Mouse (Mus musculus): ENCODE data around the gene Ugt1a6a. TPM values are rescaled to one million over a fixed set of nuclear protein-coding genes. Genes with fewer than 3 reads are reported as not detected.
"Not testable (repeated sequence)": the region's sequence is repeated elsewhere in the genome, so short reads cannot be mapped to it uniquely, and the experiment has no call there.

The Ugt1a6a gene
- polyA plus RNA-seq, 1 experiment from 2014 or later, result 1.9 TPM

GRCm38 (mm10) chr1:88145278-88145677 lies 10.7 kb downstream of the Ugt1a6a start:
- not testable (repeated sequence) for H3K4me2 ChIP-seq (replicated peaks; ENCODE audit: low read depth, low read length); H3K9me3 ChIP-seq (ENCODE audit: control insufficient read depth, low read length); H3K27me3 ChIP-seq (ENCODE audit: control insufficient read depth, insufficient read depth, low read length); H3K27ac ChIP-seq (ENCODE audit: low read depth, low read length); H3K4me1 ChIP-seq (ENCODE audit: control insufficient read depth, insufficient read depth, low read length); H3K4me3 ChIP-seq (ENCODE audit: low read length); H3K36me3 ChIP-seq (ENCODE audit: control insufficient read depth, insufficient read depth, low read length); ATAC-seq (ENCODE audit: low FRiP score, low TSS enrichment); H3K9ac ChIP-seq (ENCODE audit: low read depth, low read length)
- WGBS, result 68% methylated on average over 2 of the region's 2 CpGs

DNA sequence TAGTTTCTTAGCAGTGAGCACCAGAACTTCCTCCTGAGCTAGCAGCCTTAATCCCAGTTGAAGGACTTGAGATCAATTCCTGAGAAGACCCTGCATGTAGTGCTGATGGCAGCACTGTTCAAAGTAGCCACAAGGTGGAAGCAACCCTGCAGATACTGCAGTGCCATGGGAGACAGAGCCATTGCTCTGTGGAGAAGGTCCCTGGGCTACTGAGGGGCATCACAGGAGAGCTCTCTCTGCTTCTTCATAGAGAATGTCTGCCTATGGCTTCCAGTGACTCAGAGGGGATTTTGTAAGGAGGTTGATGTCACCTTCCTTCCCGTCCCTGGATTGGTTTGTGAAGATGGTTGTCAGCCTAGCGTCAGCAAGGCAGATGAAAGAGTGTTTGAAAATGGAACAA lies 15.5 kb downstream of the Ugt1a6a start:
- not testable (repeated sequence) for H3K27ac ChIP-seq (ENCODE audit: low read depth, low read length); H3K4me3 ChIP-seq (ENCODE audit: low read length); H3K4me2 ChIP-seq (replicated peaks; ENCODE audit: low read depth, low read length); H3K27me3 ChIP-seq (ENCODE audit: control insufficient read depth, insufficient read depth, low read length); H3K4me1 ChIP-seq (ENCODE audit: control insufficient read depth, insufficient read depth, low read length); H3K9ac ChIP-seq (ENCODE audit: low read depth, low read length); H3K36me3 ChIP-seq (ENCODE audit: control insufficient read depth, insufficient read depth, low read length); H3K9me3 ChIP-seq (ENCODE audit: control insufficient read depth, low read length)
- ATAC-seq (ENCODE audit: low FRiP score, low TSS enrichment), result peak; percentile 49; the same call in 1 of the 2 replicates
- 90% methylated on average over 2 of the region's 2 CpGs for WGBS

DNA sequence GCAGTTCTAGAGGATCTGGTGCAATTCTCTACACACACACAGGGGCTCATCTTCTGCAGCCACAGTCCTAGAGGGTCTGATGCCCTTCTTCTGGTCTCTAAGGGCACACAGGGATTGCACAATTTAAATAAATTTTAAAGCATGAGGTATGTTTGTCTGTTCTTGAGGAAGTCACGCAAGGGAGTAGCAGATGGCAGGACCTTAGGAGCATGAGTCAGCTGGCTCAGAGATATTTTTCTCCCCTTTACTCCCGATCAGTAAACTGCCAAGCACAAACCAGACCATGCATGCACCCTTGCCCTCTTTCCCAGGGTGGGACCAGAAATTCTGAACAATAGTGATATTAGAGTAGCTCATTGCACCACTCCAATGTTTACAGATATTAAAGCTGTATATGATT lies 23.8 kb downstream of the Ugt1a6a start:
- WGBS, result 79% methylated on average over 2 of the region's 2 CpGs

DNA sequence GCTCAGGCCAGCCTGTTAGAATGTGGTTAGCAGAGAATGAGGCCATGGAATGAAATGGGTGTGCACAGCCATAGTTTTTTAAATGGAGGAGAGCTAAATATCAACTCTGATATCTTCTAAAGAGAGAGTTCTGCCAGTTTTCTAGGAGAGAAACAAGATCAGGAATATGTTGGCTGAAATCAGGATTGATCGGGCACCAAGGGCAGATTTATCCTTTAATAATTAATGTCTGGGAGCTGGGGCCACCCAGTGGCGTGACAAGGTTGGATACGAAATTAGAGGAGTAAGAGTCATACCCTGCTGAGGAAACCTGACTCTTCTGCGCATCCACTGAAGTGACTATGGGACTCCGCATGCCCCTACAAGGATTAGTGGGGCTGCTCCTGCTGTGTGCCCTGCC lies 31.1 kb downstream of the Ugt1a6a start, which contains the start of gene Ugt1a5:
Gene Ugt1a5, plus strand, starts transcription at position 302 of the 400 bp plus-strand sequence.
- Histone ChIP-seq H3K36me3 (ENCODE audit: control insufficient read depth, insufficient read depth, low read length) (no peaks in the 10 kb centered on the region), H3K9me3 (ENCODE audit: control insufficient read depth, low read length) (no peaks in the 10 kb centered on the region), H3K4me3 (ENCODE audit: low read length) (no peak within 1 kb of the TSS), H3K9ac (ENCODE audit: low read depth, low read length) (no peak within 1 kb of the TSS), H3K27me3 (ENCODE audit: control insufficient read depth, insufficient read depth, low read length) (no peaks in the 10 kb centered on the region), H3K4me1 (ENCODE audit: control insufficient read depth, insufficient read depth, low read length) (no peaks in the 10 kb centered on the region), H3K4me2 (replicated peaks; ENCODE audit: low read depth, low read length) (no peak within 1 kb of the TSS), H3K27ac (ENCODE audit: low read depth, low read length) (no peak within 1 kb of the TSS)
- WGBS, result 84% methylated on average over 5 of the region's 5 CpGs
- no peak for ATAC-seq (ENCODE audit: low FRiP score, low TSS enrichment)

More for the DNA sequence above, 23.8 kb downstream of the Ugt1a6a start:
- Histone ChIP-seq H3K4me1 (ENCODE audit: control insufficient read depth, insufficient read depth, low read length) (no peaks in the 10 kb centered on the region), H3K27me3 (ENCODE audit: control insufficient read depth, insufficient read depth, low read length) (no peaks in the 10 kb centered on the region), H3K4me2 (replicated peaks; ENCODE audit: low read depth, low read length) (no peak overlapping the region), H3K27ac (ENCODE audit: low read depth, low read length) (no peak overlapping the region), H3K4me3 (ENCODE audit: low read length) (no peak overlapping the region), H3K36me3 (ENCODE audit: control insufficient read depth, insufficient read depth, low read length) (no peaks in the 10 kb centered on the region), H3K9me3 (ENCODE audit: control insufficient read depth, low read length) (no peaks in the 10 kb centered on the region), H3K9ac (ENCODE audit: low read depth, low read length) (no peak overlapping the region)
- no peak for ATAC-seq (ENCODE audit: low FRiP score, low TSS enrichment)

DNA sequence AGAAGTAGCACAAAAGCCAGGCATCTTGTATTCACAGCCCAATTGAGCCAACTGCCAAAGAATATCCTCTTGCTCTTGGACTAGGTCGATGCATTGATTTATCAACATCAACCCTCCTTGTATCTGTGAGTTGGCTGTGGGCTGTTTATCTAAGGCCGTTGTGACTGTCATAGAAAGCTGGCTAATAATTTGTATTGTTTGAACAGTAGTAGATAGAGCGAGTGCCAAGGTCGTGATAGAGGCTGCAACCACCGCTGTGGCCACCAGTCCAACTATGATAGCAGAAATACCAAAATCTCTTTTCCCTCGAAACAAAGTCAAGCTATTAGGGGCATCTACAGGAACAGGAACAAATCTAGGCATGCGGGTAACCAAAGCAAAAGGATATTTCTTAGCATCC lies 37.6 kb downstream of the Ugt1a6a start:
- not testable (repeated sequence) for H3K36me3 ChIP-seq (ENCODE audit: control insufficient read depth, insufficient read depth, low read length); H3K4me2 ChIP-seq (replicated peaks; ENCODE audit: low read depth, low read length); ATAC-seq (ENCODE audit: low FRiP score, low TSS enrichment); H3K27me3 ChIP-seq (ENCODE audit: control insufficient read depth, insufficient read depth, low read length); H3K27ac ChIP-seq (ENCODE audit: low read depth, low read length); H3K9ac ChIP-seq (ENCODE audit: low read depth, low read length); H3K9me3 ChIP-seq (ENCODE audit: control insufficient read depth, low read length); H3K4me3 ChIP-seq (ENCODE audit: low read length); H3K4me1 ChIP-seq (ENCODE audit: control insufficient read depth, insufficient read depth, low read length)
- WGBS, result 91% methylated on average over 5 of the region's 7 CpGs

GRCm38 (mm10) chr1:88179657-88180056 lies 45.0 kb downstream of the Ugt1a6a start:
- H3K27ac ChIP-seq (ENCODE audit: low read depth, low read length), result no peak overlapping the region
- no peak for ATAC-seq (ENCODE audit: low FRiP score, low TSS enrichment)
- no peak overlapping the region for H3K9ac ChIP-seq (ENCODE audit: low read depth, low read length)
- no peaks in the 10 kb centered on the region for H3K27me3 ChIP-seq (ENCODE audit: control insufficient read depth, insufficient read depth, low read length)
- H3K4me2 ChIP-seq (replicated peaks; ENCODE audit: low read depth, low read length), result no peak overlapping the region
- WGBS, result 89% methylated on average over 1 of the region's 1 CpGs
- no peaks in the 10 kb centered on the region for H3K4me1 ChIP-seq (ENCODE audit: control insufficient read depth, insufficient read depth, low read length)
- no peaks in the 10 kb centered on the region for H3K36me3 ChIP-seq (ENCODE audit: control insufficient read depth, insufficient read depth, low read length)
- no peak overlapping the region for H3K4me3 ChIP-seq (ENCODE audit: low read length)
- peaks cover 14% of the 10 kb centered on the region for H3K9me3 ChIP-seq (ENCODE audit: control insufficient read depth, low read length)

- no peaks in the 10 kb centered on the region for H3K4me1 ChIP-seq (ENCODE audit: control insufficient read depth, insufficient read depth, low read length)
- H3K4me2 ChIP-seq (replicated peaks; ENCODE audit: low read depth, low read length), result no peak overlapping the region
- no peak for ATAC-seq (ENCODE audit: low FRiP score, low TSS enrichment)
- H3K27ac ChIP-seq (ENCODE audit: low read depth, low read length), result no peak overlapping the region
- no peak overlapping the region for H3K4me3 ChIP-seq (ENCODE audit: low read length)
- H3K9ac ChIP-seq (ENCODE audit: low read depth, low read length), result no peak overlapping the region
- no peaks in the 10 kb centered on the region for H3K27me3 ChIP-seq (ENCODE audit: control insufficient read depth, insufficient read depth, low read length)
- no peaks in the 10 kb centered on the region for H3K36me3 ChIP-seq (ENCODE audit: control insufficient read depth, insufficient read depth, low read length)
- 83% methylated on average over 5 of the region's 5 CpGs for WGBS
- H3K9me3 ChIP-seq (ENCODE audit: control insufficient read depth, low read length), result no peaks in the 10 kb centered on the region
Measured at GRCm38 (mm10) chr1:88186325-88186935, 51.8 kb downstream of the Ugt1a6a start.

DNA sequence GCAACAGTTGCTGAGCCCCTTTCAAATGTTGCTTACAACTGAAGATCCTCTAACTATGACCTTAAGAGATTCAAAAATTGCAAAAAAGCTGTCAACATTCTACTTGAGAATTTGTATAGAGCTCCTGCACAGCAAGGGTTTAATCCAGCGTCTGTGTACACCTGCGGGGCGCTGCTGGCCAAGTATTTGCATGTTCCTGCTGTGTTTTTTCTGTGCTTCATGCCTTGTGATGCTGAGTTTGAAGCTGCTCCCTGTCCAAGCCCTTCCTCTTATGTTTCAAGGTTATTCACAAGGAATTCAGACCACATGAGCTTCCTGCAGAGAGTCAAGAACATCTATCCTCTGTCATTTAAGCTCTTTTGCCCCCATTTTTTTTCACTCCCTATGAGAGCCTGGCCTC lies 57.5 kb downstream of the Ugt1a6a start:
- ATAC-seq (ENCODE audit: low FRiP score, low TSS enrichment), result no peak
- Histone ChIP-seq H3K4me1 (ENCODE audit: control insufficient read depth, insufficient read depth, low read length) (no peaks in the 10 kb centered on the region), H3K27me3 (ENCODE audit: control insufficient read depth, insufficient read depth, low read length) (no peaks in the 10 kb centered on the region), H3K4me3 (ENCODE audit: low read length) (no peak overlapping the region), H3K27ac (ENCODE audit: low read depth, low read length) (no peak overlapping the region), H3K9me3 (ENCODE audit: control insufficient read depth, low read length) (no peaks in the 10 kb centered on the region), H3K9ac (ENCODE audit: low read depth, low read length) (no peak overlapping the region), H3K36me3 (ENCODE audit: control insufficient read depth, insufficient read depth, low read length) (no peaks in the 10 kb centered on the region), H3K4me2 (replicated peaks; ENCODE audit: low read depth, low read length) (no peak overlapping the region)
- 74% methylated on average over 3 of the region's 3 CpGs for WGBS

DNA sequence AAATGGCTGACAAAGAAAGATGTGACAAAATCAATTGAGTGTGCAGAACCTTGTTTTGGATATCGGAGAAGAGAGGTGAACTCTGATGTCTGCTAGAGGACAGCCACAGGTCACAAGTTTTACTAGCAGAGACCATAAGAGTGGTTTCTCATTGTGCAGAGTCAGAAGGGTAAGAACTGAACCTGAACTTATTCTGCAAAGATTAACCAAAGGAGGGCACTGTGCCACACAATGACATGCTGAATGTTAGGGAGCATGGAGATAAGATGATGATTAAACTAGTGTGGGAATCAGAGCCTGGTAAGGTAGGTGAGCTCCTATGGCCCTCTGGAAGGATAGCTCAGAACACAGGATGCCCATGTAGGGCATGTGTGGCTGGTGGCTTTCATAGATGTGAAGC lies 61.1 kb downstream of the Ugt1a6a start:
- Histone ChIP-seq H3K36me3 (ENCODE audit: control insufficient read depth, insufficient read depth, low read length) (no peaks in the 10 kb centered on the region), H3K4me2 (replicated peaks; ENCODE audit: low read depth, low read length) (no peak overlapping the region), H3K4me3 (ENCODE audit: low read length) (no peak overlapping the region), H3K27ac (ENCODE audit: low read depth, low read length) (no peak overlapping the region), H3K9ac (ENCODE audit: low read depth, low read length) (no peak overlapping the region), H3K9me3 (ENCODE audit: control insufficient read depth, low read length) (no peaks in the 10 kb centered on the region), H3K4me1 (ENCODE audit: control insufficient read depth, insufficient read depth, low read length) (no peaks in the 10 kb centered on the region), H3K27me3 (ENCODE audit: control insufficient read depth, insufficient read depth, low read length) (no peaks in the 10 kb centered on the region)
- ATAC-seq (ENCODE audit: low FRiP score, low TSS enrichment), result no peak
- WGBS, result 41% methylated on average over 1 of the region's 1 CpGs

All from kidney, embryonic 14.5 days (tissue).